Mouse (Mus musculus) frontal cortex, adult 2 months (tissue): ENCODE results near the gene Gm8212. TPM values are rescaled to one million over a fixed set of nuclear protein-coding genes. Genes with fewer than 3 reads are reported as not detected.
"Not testable (repeated sequence)": the region's sequence is repeated elsewhere in the genome, so short reads cannot be mapped to it uniquely, and the experiment has no call there.

Experiments
- DNase-seq, 2 experiments: peaks; one replicate each; pipeline ENCODE4 v3.0.0; 2022; ENCODE audit warnings: low spot score in 1 of 2; ENCODE audit errors: extremely low spot score in 1 of 2
- polyA plus RNA-seq: library from polyadenylated mRNA; depleted of rRNA; stranded (reverse); fragments of >200 nt; gene quantifications from 2 replicates; pipeline ENCODE4 v1.2.3, GENCODE M21; 2012; rRNA removed

Gene Gm8212
- polyA plus RNA-seq = not detected in 2 replicates

- not testable (repeated sequence) for DNase-seq
These were observed at the start of gene Gm8212 for GRCm38 (mm10) chr14:44197361-44197760. Gm8212 (plus strand) TSS chr14:44197661.

- DNase-seq = not testable (repeated sequence)
These were observed 15.7 kb downstream of the Gm8212 start, which contains the start of gene 4930503E14Rik for GRCm38 (mm10) chr14:44213154-44213553. 4930503E14Rik (minus strand) TSS chr14:44213254.

GRCm38 (mm10) chr14:44248039-44248438 lies 50.6 kb downstream of the Gm8212 start:
- no peak for DNase-seq

Other genes starting within 250 kb of the Gm8212 start
- gene Ang5, start 240.6 kb upstream of the Gm8212 start, polyA plus RNA-seq = not detected in 2 replicates
- not detected in 2 replicates for gene Ang6, start 195.4 kb upstream of the Gm8212 start, polyA plus RNA-seq
- gene Ear2, start 95.0 kb upstream of the Gm8212 start, polyA plus RNA-seq = 0.44 and 0.68 TPM in 2 replicates
- gene Gm3327, start 73.8 kb upstream of the Gm8212 start, polyA plus RNA-seq = not detected in 2 replicates
- not detected in 2 replicates for gene 4930503E14Rik, start 15.6 kb downstream of the Gm8212 start, polyA plus RNA-seq
- not detected in 2 replicates for gene Gm8220, start 87.9 kb downstream of the Gm8212 start, polyA plus RNA-seq
- not detected in 2 replicates for gene Gm5930, start 140.9 kb downstream of the Gm8212 start, polyA plus RNA-seq
- not detected in 2 replicates for gene Gm8229, start 167.7 kb downstream of the Gm8212 start, polyA plus RNA-seq
- not detected in 2 replicates for gene Gm3371, start 213.0 kb downstream of the Gm8212 start, polyA plus RNA-seq
- not detected in 2 replicates for gene Gm8232, start 236.0 kb downstream of the Gm8212 start, polyA plus RNA-seq